Mouse (Mus musculus) liver, embryonic 14.5 days (tissue): ENCODE results near the gene Rcn1. TPM values are rescaled to one million over a fixed set of nuclear protein-coding genes. Genes with fewer than 3 reads are reported as not detected.

Experiments used
- ATAC-seq: fragments of 200-750 bp; cut with Nextera tagmentation; 2 replicates; pipeline ENCODE4 v1.8.0; 2017; ENCODE audit warnings: moderate number of reproducible peaks, mild to moderate bottlenecking, moderate library complexity; ENCODE audit not compliant: insufficient read depth
- DNase-seq, 3 experiments: peaks; one replicate each; pipeline ENCODE4 v3.0.0-alpha.2; 2012 to 2013; ENCODE audit warnings: low read depth in 3 of 3, low spot score in 3 of 3
- H3K27ac ChIP-seq: fragments of 300-500 bp; sonication (generic); 2 replicates; pipeline ENCODE4 v1.5.1; 2014; ENCODE audit warnings: moderate library complexity, mild to moderate bottlenecking, control low read depth, inconsistent platforms
- H3K27me3 ChIP-seq: fragments of 300-500 bp; sonication (generic); 2 replicates; pipeline ENCODE4 v1.6.1; 2014; ENCODE audit warnings: mild to moderate bottlenecking, low read length, moderate library complexity; ENCODE audit not compliant: control insufficient read depth, insufficient read depth
- H3K36me3 ChIP-seq: fragments of 300-500 bp; sonication (generic); replicated peaks from 2 replicates; pipeline ENCODE4 v1.6.1; 2014; ENCODE audit warnings: low read depth; ENCODE audit not compliant: control insufficient read depth, insufficient read depth
- H3K4me1 ChIP-seq, 2 experiments: fragments of 200-500 bp in 1 of 2; fragments of 300-500 bp in 1 of 2; sonication (generic) in 1 of 2; replicated peaks; 2 replicates each; pipeline ENCODE4 v1.6.1; 2012 to 2014; ENCODE audit warnings: antibody characterized with exemption in 1 of 2, inconsistent platforms in 1 of 2, low read length in 1 of 2; ENCODE audit not compliant: control insufficient read depth in 2 of 2, insufficient read depth in 2 of 2
- H3K4me2 ChIP-seq: fragments of 300-500 bp; sonication (generic); 2 replicates; pipeline ENCODE4 v1.6.1; 2014; ENCODE audit warnings: low read depth, mild to moderate bottlenecking, control low read depth, moderate library complexity
- H3K4me3 ChIP-seq, 2 experiments: fragments of 200-500 bp in 1 of 2; fragments of 300-500 bp in 1 of 2; sonication (generic) in 1 of 2; 2 replicates each; pipeline ENCODE4 v1.5.1; 2012 to 2014; ENCODE audit warnings: low read depth in 2 of 2, low read length in 2 of 2, mild to moderate bottlenecking in 2 of 2, control low read depth in 1 of 2, inconsistent platforms in 1 of 2, moderate library complexity in 1 of 2; ENCODE audit not compliant: insufficient read depth in 1 of 2
- H3K9ac ChIP-seq: fragments of 300-500 bp; sonication (generic); replicated peaks from 2 replicates; pipeline ENCODE4 v1.6.1; 2014; ENCODE audit warnings: mild to moderate bottlenecking, control low read depth, moderate library complexity
- H3K9me3 ChIP-seq: fragments of 300-500 bp; sonication (generic); 2 replicates; pipeline ENCODE4 v1.6.1; 2016; ENCODE audit warnings: low read length, mixed read lengths; ENCODE audit not compliant: control insufficient read depth
- CTCF ChIP-seq: IDR thresholded peaks from 2 replicates; pipeline ENCODE4 v1.5.1; 2016; ENCODE audit warnings: antibody characterized with exemption, low read depth, control low read depth
- EP300 ChIP-seq: IDR thresholded peaks from 2 replicates; pipeline ENCODE4 v1.6.1; 2016; ENCODE audit warnings: antibody characterized with exemption, low read depth
- WGBS: fragments of 180-500 bp; shearing (Covaris S2); extraction: QIAGEN DNeasy Blood & Tissue Kit; methylation state at CpG from one replicate; pipeline ENCODE4 v1.1.7; 2014; ENCODE audit not compliant: insufficient replicate concordance; 5-methylcytosine and 5-hydroxymethylcytosine counted together
- polyA plus RNA-seq, 2 experiments: library from polyadenylated mRNA; depleted of rRNA in 1 of 2; stranded (reverse) in 1 of 2; unstranded in 1 of 2; fragments of >200 nt; fragmentation: Nextera tagmentation in 1 of 2; extraction: Ambion mirVana in 1 of 2; gene quantifications; 2 replicates each; pipeline versions ENCODE4 v1.2.1 to v1.2.3; 2012 to 2014

Gene Rcn1
- polyA plus RNA-seq, 2 experiments, result 9.3 to 14.4 TPM

DNA sequence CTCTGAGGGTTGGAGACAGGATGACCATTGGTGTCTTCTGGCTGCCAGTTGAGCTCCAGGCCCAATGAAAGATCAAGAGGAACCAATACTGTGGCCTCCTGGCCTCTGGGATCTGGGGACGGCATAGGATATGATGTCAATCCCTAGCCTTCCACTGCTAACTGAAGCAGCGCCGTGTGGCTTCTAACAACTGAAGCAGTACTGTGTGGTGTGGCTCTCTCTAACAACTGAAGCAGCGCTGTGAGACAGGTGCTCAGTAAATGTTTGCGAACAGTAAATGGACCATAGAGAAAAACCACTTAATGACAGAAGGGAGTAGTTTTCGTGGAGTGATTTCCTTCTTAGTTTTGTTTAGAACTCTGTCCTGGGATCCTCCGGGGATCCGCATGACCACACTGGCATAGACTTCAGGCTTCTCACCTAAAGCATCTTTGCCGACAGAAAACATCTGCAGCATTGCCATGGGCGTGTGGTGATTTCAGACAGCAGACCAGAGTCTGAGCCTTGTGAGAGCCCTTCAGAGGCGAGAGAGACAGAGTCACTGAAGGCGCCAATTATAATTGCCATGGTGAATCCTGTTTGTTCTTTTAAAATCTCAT lies 19.6 kb upstream of the Rcn1 start:
- no peak overlapping the region for H3K9ac ChIP-seq
- ATAC-seq, result no peak
- no peak for TF ChIP-seq EP300
- no peak for TF ChIP-seq CTCF
- H3K27me3 ChIP-seq, result no peaks in the 10 kb centered on the region
- no peak for DNase-seq
- H3K4me1 ChIP-seq, result peaks cover 10 to 27% of the 10 kb centered on the region in 2 experiments
- WGBS, result 74% methylated on average over 12 of the region's 12 CpGs
- no peaks in the 10 kb centered on the region for H3K36me3 ChIP-seq
- H3K9me3 ChIP-seq, result no peaks in the 10 kb centered on the region
- H3K4me2 ChIP-seq, result no peak overlapping the region
- no peak overlapping the region for H3K4me3 ChIP-seq
- no peak overlapping the region for H3K27ac ChIP-seq

DNA sequence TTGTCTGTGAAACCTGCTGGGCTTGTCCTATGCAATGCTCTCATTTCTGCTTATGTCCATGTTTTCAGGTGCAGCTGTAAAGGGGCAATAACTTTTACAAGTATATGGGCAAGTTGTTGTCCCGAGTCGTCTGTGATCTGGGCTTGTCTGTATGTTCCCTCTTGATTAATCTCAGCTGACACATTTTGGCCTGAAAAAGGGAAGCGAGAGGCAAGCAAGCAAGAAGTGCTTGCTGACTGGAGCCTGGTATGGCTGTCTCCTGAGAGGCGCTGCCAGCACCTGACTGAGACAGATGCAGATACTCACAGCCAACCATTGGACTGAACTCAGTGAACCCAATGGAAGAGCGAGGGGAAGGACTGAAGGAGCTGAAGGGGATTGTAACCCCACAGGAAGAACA lies 18.5 kb upstream of the Rcn1 start:
- Histone ChIP-seq H3K4me1 (peaks cover 13 to 29% of the 10 kb centered on the region in 2 experiments), H3K4me3 (no peak overlapping the region), H3K9me3 (no peaks in the 10 kb centered on the region), H3K4me2 (no peak overlapping the region), H3K27ac (no peak overlapping the region), H3K9ac (no peak overlapping the region), H3K27me3 (no peaks in the 10 kb centered on the region), H3K36me3 (no peaks in the 10 kb centered on the region)
- WGBS, result 27% methylated on average over 5 of the region's 5 CpGs
- ATAC-seq (no peak), DNase-seq (no peak)
- no peak for TF ChIP-seq CTCF
- no peak for TF ChIP-seq EP300

DNA sequence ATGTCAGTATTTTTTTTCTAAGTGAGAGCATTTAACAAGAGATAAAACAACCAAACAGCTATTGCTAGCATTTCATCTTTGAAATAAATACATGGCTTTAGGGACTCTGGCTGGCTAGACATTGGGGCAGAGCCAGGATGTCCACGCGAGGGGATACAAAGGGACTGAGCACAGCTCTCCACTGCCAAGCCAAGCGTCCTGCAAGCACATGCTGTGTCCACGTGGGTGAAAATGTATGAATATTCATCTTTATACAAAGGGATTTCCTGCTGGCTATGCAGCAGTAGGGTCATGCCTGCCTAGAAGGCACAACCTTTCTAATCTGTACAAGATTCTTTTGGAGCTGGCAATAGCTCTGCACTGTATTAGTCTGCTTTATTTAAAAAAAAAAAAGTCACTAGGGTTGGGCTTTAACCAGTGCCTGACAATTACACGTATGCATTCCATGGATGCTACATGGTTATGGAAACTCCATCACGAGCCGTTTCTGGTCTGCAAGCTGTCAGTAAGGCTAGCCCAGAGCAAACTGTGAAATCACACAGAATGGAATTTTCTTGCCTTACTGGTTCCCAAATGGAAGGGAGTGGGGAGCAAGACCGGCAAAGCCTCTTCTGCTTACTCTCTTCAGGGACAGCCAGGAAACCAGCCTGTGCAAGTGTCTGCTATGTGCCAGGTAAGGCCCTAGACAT lies 17.7 kb upstream of the Rcn1 start:
- H3K4me3 ChIP-seq, result no peak overlapping the region
- no peak overlapping the region for H3K27ac ChIP-seq
- no peaks in the 10 kb centered on the region for H3K36me3 ChIP-seq
- H3K4me1 ChIP-seq, result peaks cover 13 to 29% of the 10 kb centered on the region in 2 experiments
- no peak overlapping the region for H3K9ac ChIP-seq
- no peak for TF ChIP-seq EP300
- no peak for TF ChIP-seq CTCF
- 63% methylated on average over 8 of the region's 8 CpGs for WGBS
- no peaks in the 10 kb centered on the region for H3K9me3 ChIP-seq
- ATAC-seq (no peak), DNase-seq (no peak)
- H3K4me2 ChIP-seq, result no peak overlapping the region
- H3K27me3 ChIP-seq, result no peaks in the 10 kb centered on the region

DNA sequence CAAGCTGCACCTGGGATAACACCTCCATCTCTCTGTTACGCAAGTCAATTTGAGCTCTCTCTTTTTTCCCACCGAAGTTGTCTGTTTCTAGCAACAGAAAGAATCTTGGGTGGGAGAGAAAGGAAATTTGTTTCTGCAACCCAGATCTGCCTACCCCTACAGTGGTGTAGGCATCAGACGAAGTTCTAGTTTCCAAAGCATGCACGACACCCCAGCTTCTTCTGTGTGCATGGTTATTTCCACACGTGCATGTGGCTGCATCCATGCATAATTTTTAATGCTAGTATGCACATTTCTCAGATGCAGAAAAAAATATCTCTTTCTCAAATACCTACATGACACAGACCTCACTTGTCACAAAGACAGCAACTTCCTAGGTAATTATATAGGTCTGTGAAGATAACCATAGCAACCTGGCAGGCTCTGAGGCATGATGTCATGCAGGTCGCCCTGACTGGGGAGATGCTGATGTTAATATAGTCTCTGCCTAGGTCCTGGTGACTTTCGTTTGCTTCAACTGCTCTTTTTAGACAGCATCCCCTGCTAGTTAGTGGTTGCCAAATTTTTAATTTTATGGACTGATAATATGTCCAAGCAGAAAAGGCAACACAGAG lies 17.0 kb upstream of the Rcn1 start:
- Histone ChIP-seq H3K27ac (no peak overlapping the region), H3K36me3 (no peaks in the 10 kb centered on the region), H3K4me1 (peaks cover 16 to 34% of the 10 kb centered on the region in 2 experiments), H3K4me2 (no peak overlapping the region), H3K27me3 (no peaks in the 10 kb centered on the region), H3K9ac (no peak overlapping the region), H3K9me3 (no peaks in the 10 kb centered on the region), H3K4me3 (no peak overlapping the region)
- no peak for TF ChIP-seq CTCF
- TF ChIP-seq EP300, result no peak
- no peak for DNase-seq
- ATAC-seq, result no peak
- 62% methylated on average over 7 of the region's 7 CpGs for WGBS

- no peak overlapping the region for H3K27ac ChIP-seq
- ATAC-seq, result peak; percentile 73
- H3K9me3 ChIP-seq, result no peaks in the 10 kb centered on the region
- no peak overlapping the region for H3K4me2 ChIP-seq
- peak in 2 of 3 experiments; percentile 12 to 26 for DNase-seq
- peak; percentile 77 for TF ChIP-seq EP300
- TF ChIP-seq CTCF, result no peak
- no peak overlapping the region for H3K9ac ChIP-seq
- WGBS, result 12% methylated on average over 2 of the region's 2 CpGs
- H3K36me3 ChIP-seq, result no peaks in the 10 kb centered on the region
- no peaks in the 10 kb centered on the region for H3K27me3 ChIP-seq
- H3K4me3 ChIP-seq, result no peak overlapping the region
- H3K4me1 ChIP-seq, result peaks cover 18 to 42% of the 10 kb centered on the region in 2 experiments
Observed at GRCm38 (mm10) chr2:105414309-105414708, 15.2 kb upstream of the Rcn1 start.
